Mouse (Mus musculus) heart, postnatal 0 days (tissue): ENCODE results near the gene Sds.

Experiments
- CTCF ChIP-seq: IDR thresholded peaks from 2 replicates; pipeline ENCODE4 v1.5.1; 2016; ENCODE audit warnings: antibody characterized with exemption, control low read depth, low read depth
- EP300 ChIP-seq: IDR thresholded peaks from 2 replicates; pipeline ENCODE4 v1.6.1; 2016; ENCODE audit warnings: antibody characterized with exemption, low read depth

GRCm38 (mm10) chr5:120502147-120502621 lies 25.9 kb downstream of the Sds start:
- TF ChIP-seq CTCF (no peak), EP300 (no peak)
